Mouse (Mus musculus): ENCODE measurements around the gene Fjx1.

Fjx1 gene

GRCm38 (mm10) chr2:102416149-102416743, 36.1 kb downstream of the Fjx1 start:
- DNase-seq, result no peak

GRCm38 (mm10) chr2:102412738-102413137, 39.6 kb downstream of the Fjx1 start:
- no peak for DNase-seq

- DNase-seq, result no peak
These were observed 41.7 kb downstream of the Fjx1 start for GRCm38 (mm10) chr2:102410615-102411014.

GRCm38 (mm10) chr2:102409741-102410140, 42.6 kb downstream of the Fjx1 start:
- DNase-seq, result no peak

- DNase-seq, result peak; percentile 63
These were observed 44.7 kb downstream of the Fjx1 start, which contains the start of gene Trim44 for GRCm38 (mm10) chr2:102407363-102408184. Gene Trim44, minus strand, starts transcription at chr2:102407828.

- no peak for DNase-seq
These were observed 45.7 kb downstream of the Fjx1 start for GRCm38 (mm10) chr2:102406324-102407304.

- DNase-seq, result no peak
These were observed 48.3 kb downstream of the Fjx1 start for GRCm38 (mm10) chr2:102403982-102404381.

GRCm38 (mm10) chr2:102403306-102403705, 49.0 kb downstream of the Fjx1 start:
- DNase-seq, result no peak

GRCm38 (mm10) chr2:102401352-102401692, 51.0 kb downstream of the Fjx1 start:
- no peak for DNase-seq

GRCm38 (mm10) chr2:102400605-102401351, 51.5 kb downstream of the Fjx1 start:
- peak; percentile 87 for DNase-seq

- no peak for DNase-seq
These were observed 52.3 kb downstream of the Fjx1 start for GRCm38 (mm10) chr2:102399864-102400604.

All from embryo, embryonic 11 days (tissue).